Mouse (Mus musculus): Measurements from ENCODE around the gene Pomgnt2. TPM values are rescaled to one million over a fixed set of nuclear protein-coding genes. Genes with fewer than 3 reads are reported as not detected.
A peak's percentile ranks its signal among the peaks of the same experiment; 100 is the strongest.

Gene Pomgnt2
- polyA plus RNA-seq, 1 experiment = 3.2 TPM

GRCm38 (mm10) chr9:121959966-121960635 is 36.8 kb downstream of the Pomgnt2 start:
- no peak for DNase-seq (ENCODE audit: low read depth in 1 of 2, low spot score in 2 of 2)
- H3K4me3 ChIP-seq (ENCODE audit: extremely low read depth, insufficient read depth, insufficient read length) = no peak overlapping the region
- H3K27me3 ChIP-seq (ENCODE audit: control insufficient read depth, insufficient read depth, low read length) = no peaks in the 10 kb centered on the region
- H3K4me1 ChIP-seq (ENCODE audit: control insufficient read depth, insufficient read depth, insufficient read length) = no peaks in the 10 kb centered on the region
- H3K27ac ChIP-seq (ENCODE audit: insufficient read depth, low read length) = no peak overlapping the region
- TF ChIP-seq CTCF (IDR thresholded peaks at IDR 0.05; ENCODE audit: extremely low read depth, insufficient read depth, insufficient read length, insufficient replicate concordance) = no peak
- TF ChIP-seq POLR2A (IDR thresholded peaks at IDR 0.05; ENCODE audit: low read depth, low read length) = no peak
- no peaks in the 10 kb centered on the region for H3K36me3 ChIP-seq (ENCODE audit: control insufficient read depth, insufficient read depth, low read length)
- 90% methylated on average over 7 of the region's 7 CpGs for WGBS

DNA sequence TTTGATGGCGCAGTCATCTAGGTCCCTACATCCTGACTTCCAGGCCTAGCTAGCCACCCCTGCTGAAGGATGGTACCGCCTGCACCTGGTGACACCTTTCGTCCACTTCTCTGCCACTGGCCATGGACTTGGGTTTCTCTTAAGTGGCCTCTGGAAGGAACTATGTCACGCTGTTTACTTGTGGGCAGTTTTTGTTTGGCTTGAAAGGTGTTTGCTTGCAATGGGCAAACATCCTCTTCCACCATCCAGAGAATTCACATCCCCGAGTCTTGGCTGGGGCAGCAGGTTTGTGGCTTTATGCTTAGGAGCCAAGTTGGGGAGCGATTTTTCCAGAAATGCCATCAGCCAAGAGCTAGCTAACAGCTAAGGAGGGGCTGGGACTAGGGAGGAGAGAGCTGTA is 44.3 kb downstream of the Pomgnt2 start:
- WGBS = 87% methylated on average over 6 of the region's 6 CpGs
- no peak for DNase-seq (ENCODE audit: low read depth in 1 of 2, low spot score in 2 of 2)
- H3K36me3 ChIP-seq (ENCODE audit: control insufficient read depth, insufficient read depth, low read length) = no peaks in the 10 kb centered on the region
- H3K4me3 ChIP-seq (ENCODE audit: extremely low read depth, insufficient read depth, insufficient read length) = no peak overlapping the region
- no peaks in the 10 kb centered on the region; the same call in 1 of the 2 replicates for H3K4me1 ChIP-seq (ENCODE audit: control insufficient read depth, insufficient read depth, insufficient read length)
- H3K27ac ChIP-seq (ENCODE audit: insufficient read depth, low read length) = no peak overlapping the region
- TF ChIP-seq POLR2A (IDR thresholded peaks at IDR 0.05; ENCODE audit: low read depth, low read length) (no peak), CTCF (IDR thresholded peaks at IDR 0.05; ENCODE audit: extremely low read depth, insufficient read depth, insufficient read length, insufficient replicate concordance) (no peak)
- H3K27me3 ChIP-seq (ENCODE audit: control insufficient read depth, insufficient read depth, low read length) = no peaks in the 10 kb centered on the region

GRCm38 (mm10) chr9:121951114-121951423 is 45.8 kb downstream of the Pomgnt2 start:
- Histone ChIP-seq H3K4me3 (ENCODE audit: extremely low read depth, insufficient read depth, insufficient read length) (no peak overlapping the region), H3K27ac (ENCODE audit: insufficient read depth, low read length) (no peak overlapping the region), H3K4me1 (ENCODE audit: control insufficient read depth, insufficient read depth, insufficient read length) (no peaks in the 10 kb centered on the region; the same call in 1 of the 2 replicates), H3K27me3 (ENCODE audit: control insufficient read depth, insufficient read depth, low read length) (no peaks in the 10 kb centered on the region), H3K36me3 (ENCODE audit: control insufficient read depth, insufficient read depth, low read length) (no peaks in the 10 kb centered on the region)
- DNase-seq (ENCODE audit: low read depth in 1 of 2, low spot score in 2 of 2) = no peak
- TF ChIP-seq CTCF (IDR thresholded peaks at IDR 0.05; ENCODE audit: extremely low read depth, insufficient read depth, insufficient read length, insufficient replicate concordance) = no peak
- no peak for TF ChIP-seq POLR2A (IDR thresholded peaks at IDR 0.05; ENCODE audit: low read depth, low read length)
- WGBS = 41% methylated on average over 4 of the region's 4 CpGs

DNA sequence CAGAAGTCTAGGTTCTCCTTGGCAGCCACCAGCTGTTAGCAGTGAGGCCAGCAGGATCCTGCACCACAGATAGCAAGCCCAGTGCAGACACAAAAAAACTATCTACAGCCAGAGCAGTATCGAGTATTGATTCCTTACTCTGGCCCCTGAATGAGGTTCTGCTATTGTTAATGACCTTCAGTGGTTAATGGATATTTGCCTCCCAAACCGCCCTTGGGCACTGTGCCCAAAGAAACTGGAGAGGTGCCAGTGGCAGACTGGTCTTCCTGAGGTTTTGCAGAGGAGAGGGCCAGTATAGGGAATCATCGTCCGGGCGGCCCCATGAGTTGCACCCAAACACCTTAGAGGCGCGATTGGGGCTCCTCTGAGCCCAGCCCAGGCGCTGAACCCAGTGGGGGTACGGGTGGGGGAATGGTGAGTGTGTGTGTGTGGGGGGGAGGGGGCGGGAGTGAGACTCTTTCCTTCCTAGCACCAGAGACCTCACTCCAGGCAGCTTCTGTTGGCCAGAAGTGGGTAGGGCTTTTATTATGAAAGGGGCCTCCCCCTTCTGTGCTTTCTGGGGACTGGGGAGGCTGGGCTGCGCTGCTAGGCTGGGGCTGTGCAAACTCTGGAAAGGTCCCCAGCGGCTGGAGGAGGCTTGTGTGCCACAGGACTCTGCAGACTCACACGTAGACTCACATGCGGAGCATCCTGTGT is 46.3 kb downstream of the Pomgnt2 start, which contains the start of gene Fam198a:
Fam198a (plus strand) TSS at position 571 of the 696 bp plus-strand sequence.
- H3K27me3 ChIP-seq (ENCODE audit: control insufficient read depth, insufficient read depth, low read length) = no peaks in the 10 kb centered on the region
- H3K4me1 ChIP-seq (ENCODE audit: control insufficient read depth, insufficient read depth, insufficient read length) = no peaks in the 10 kb centered on the region; the same call in 1 of the 2 replicates
- no peaks in the 10 kb centered on the region for H3K36me3 ChIP-seq (ENCODE audit: control insufficient read depth, insufficient read depth, low read length)
- 21% methylated on average over 14 of the region's 14 CpGs for WGBS
- no peak within 1 kb of the TSS for H3K4me3 ChIP-seq (ENCODE audit: extremely low read depth, insufficient read depth, insufficient read length)
- no peak for TF ChIP-seq POLR2A (IDR thresholded peaks at IDR 0.05; ENCODE audit: low read depth, low read length)
- TF ChIP-seq CTCF (IDR thresholded peaks at IDR 0.05; ENCODE audit: extremely low read depth, insufficient read depth, insufficient read length, insufficient replicate concordance) = no peak
- no peak within 1 kb of the TSS for H3K27ac ChIP-seq (ENCODE audit: insufficient read depth, low read length)
- no peak for DNase-seq (ENCODE audit: low read depth in 1 of 2, low spot score in 2 of 2)

DNA sequence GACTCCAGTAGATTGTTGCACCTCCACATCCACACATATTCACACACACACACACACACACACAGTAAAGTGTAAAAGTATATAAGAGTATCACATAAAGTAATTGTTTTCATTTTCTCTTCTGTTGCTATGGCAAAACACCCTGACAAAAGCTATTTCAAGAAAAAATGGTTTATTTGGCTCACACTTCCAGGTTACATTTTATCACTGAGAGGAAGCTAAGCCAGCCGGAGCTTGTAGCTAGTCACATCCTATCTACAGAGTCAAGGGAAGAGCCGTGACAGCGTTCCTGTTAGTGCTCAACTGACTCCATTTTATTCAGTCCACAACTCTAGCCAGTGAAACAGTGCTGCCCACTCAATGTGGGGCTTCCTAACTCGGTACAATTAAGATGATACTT is 48.5 kb downstream of the Pomgnt2 start:
- Histone ChIP-seq H3K4me1 (ENCODE audit: control insufficient read depth, insufficient read depth, insufficient read length) (peaks cover 5% of the 10 kb centered on the region; the same call in 1 of the 2 replicates), H3K27ac (ENCODE audit: insufficient read depth, low read length) (no peak overlapping the region), H3K4me3 (ENCODE audit: extremely low read depth, insufficient read depth, insufficient read length) (no peak overlapping the region), H3K36me3 (ENCODE audit: control insufficient read depth, insufficient read depth, low read length) (no peaks in the 10 kb centered on the region), H3K27me3 (ENCODE audit: control insufficient read depth, insufficient read depth, low read length) (no peaks in the 10 kb centered on the region)
- TF ChIP-seq POLR2A (IDR thresholded peaks at IDR 0.05; ENCODE audit: low read depth, low read length) (no peak), CTCF (IDR thresholded peaks at IDR 0.05; ENCODE audit: extremely low read depth, insufficient read depth, insufficient read length, insufficient replicate concordance) (no peak)
- DNase-seq (ENCODE audit: low read depth in 1 of 2, low spot score in 2 of 2) = no peak
- 87% methylated on average over 4 of the region's 4 CpGs for WGBS

DNA sequence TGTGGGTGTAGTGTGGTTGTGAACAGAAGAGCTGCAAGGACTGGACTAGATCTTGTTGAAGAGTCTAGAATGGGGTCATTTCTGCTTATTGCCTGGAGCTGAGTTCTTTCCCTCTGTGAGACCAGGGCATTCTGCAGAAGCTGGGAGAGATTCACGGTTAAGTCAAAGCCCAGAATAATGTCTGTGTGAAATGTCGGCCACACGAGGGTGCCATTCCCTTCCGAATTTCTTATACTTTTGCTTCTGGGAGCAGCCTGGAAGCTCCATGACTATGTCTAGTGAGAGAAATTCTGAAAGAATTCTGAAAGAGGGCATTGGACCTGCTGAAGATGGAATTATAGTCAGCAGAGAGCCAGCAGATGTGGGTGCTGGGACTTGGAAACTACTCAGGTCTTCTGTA is 49.1 kb downstream of the Pomgnt2 start:
- Histone ChIP-seq H3K36me3 (ENCODE audit: control insufficient read depth, insufficient read depth, low read length) (no peaks in the 10 kb centered on the region), H3K27me3 (ENCODE audit: control insufficient read depth, insufficient read depth, low read length) (no peaks in the 10 kb centered on the region), H3K4me1 (ENCODE audit: control insufficient read depth, insufficient read depth, insufficient read length) (peaks cover 5% of the 10 kb centered on the region; the same call in 1 of the 2 replicates), H3K4me3 (ENCODE audit: extremely low read depth, insufficient read depth, insufficient read length) (no peak overlapping the region), H3K27ac (ENCODE audit: insufficient read depth, low read length) (no peak overlapping the region)
- TF ChIP-seq POLR2A (IDR thresholded peaks at IDR 0.05; ENCODE audit: low read depth, low read length) (no peak), CTCF (IDR thresholded peaks at IDR 0.05; ENCODE audit: extremely low read depth, insufficient read depth, insufficient read length, insufficient replicate concordance) (0 out of 2 replicates have a peak, but pooled peaks have one; percentile 3)
- 28% methylated on average over 4 of the region's 4 CpGs for WGBS
- no peak for DNase-seq (ENCODE audit: low read depth in 1 of 2, low spot score in 2 of 2)

DNA sequence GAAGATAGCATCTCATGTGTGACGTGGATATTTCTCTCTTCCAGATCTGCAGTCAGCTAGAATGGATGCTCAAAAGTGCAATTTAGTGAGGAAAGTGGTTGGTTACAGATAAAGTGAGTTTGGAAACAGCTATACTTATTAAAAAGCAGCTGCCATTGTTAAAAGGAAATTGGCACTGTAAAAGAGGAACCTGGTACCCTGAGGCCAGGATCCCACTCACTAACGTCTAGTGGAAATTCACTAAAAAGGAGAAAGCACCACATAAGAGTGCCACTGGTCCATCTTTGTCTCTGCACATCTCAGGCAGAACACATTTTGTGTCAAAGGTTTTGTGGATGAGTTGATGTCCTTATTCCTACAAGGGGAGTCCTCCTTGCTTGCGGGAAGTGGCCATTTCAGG is 53.3 kb downstream of the Pomgnt2 start:
- H3K27ac ChIP-seq (ENCODE audit: insufficient read depth, low read length) = peak overlapping the region; percentile 53
- WGBS = 41% methylated on average over 3 of the region's 3 CpGs
- peaks cover 5% of the 10 kb centered on the region; the same call in 1 of the 2 replicates for H3K4me1 ChIP-seq (ENCODE audit: control insufficient read depth, insufficient read depth, insufficient read length)
- no peak overlapping the region; the same call in 1 of the 2 replicates for H3K4me3 ChIP-seq (ENCODE audit: extremely low read depth, insufficient read depth, insufficient read length)
- no peaks in the 10 kb centered on the region for H3K27me3 ChIP-seq (ENCODE audit: control insufficient read depth, insufficient read depth, low read length)
- no peak for TF ChIP-seq CTCF (IDR thresholded peaks at IDR 0.05; ENCODE audit: extremely low read depth, insufficient read depth, insufficient read length, insufficient replicate concordance)
- TF ChIP-seq POLR2A (IDR thresholded peaks at IDR 0.05; ENCODE audit: low read depth, low read length) = no peak
- H3K36me3 ChIP-seq (ENCODE audit: control insufficient read depth, insufficient read depth, low read length) = no peaks in the 10 kb centered on the region
- DNase-seq (ENCODE audit: low read depth in 1 of 2, low spot score in 2 of 2) = no peak

Measured in spleen, adult 2 months (tissue).